Mouse (Mus musculus) cerebellum, adult 9-11 months (tissue): ENCODE measurements around the gene Usp51.
"Not testable (repeated sequence)": the region's sequence is repeated elsewhere in the genome, so short reads cannot be mapped to it uniquely, and the experiment has no call there.

Experiments
- DNase-seq: peaks from one replicate; pipeline ENCODE4 v3.0.0; 2022

The Usp51 gene

DNA sequence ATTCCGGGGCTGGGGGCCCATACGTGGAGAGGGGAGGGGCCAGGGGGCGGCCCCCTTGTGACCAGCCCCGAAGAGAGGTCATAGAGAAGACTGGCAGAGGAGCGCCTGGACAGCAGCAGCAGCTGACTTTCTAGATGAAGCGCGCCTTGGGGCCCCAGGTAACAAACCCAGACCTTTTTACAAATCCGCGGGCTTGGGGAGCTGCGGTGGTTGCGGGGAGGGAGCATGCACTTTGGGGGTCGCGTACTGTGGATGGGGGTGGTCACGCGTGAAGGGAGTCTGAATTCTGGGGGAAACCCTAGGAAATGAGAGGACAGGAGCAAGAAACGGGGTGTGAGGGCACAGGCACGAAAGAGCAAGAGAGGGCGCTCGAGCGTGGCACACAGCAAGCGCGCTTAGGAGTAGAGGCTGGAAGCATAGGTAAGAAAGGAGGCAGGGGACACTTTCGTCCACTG, at the start of gene Usp51:
TSS of gene Usp51 (plus strand) at position 83 of the 455 bp plus-strand sequence.
- peak; percentile 74 for DNase-seq

DNA sequence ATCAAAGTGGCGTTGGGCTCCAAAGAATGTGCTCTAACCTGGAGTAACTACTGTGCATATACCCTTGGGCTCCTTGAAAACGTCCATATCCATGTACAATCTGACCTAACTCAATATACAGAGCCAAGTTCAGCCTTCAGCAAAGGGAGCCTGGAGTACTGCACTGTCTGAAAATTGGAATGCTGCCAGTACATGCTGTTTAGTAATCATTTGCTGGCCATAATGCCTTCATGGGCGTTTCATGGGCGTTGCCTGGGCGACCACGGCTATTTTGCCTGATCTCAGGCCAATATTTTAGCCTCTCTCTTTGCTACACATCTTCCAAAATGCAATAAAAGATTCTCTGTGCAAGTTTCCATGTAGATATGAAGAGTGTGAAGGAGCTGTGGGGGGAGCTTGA, 36.7 kb upstream of the Usp51 start:
- no peak for DNase-seq

DNA sequence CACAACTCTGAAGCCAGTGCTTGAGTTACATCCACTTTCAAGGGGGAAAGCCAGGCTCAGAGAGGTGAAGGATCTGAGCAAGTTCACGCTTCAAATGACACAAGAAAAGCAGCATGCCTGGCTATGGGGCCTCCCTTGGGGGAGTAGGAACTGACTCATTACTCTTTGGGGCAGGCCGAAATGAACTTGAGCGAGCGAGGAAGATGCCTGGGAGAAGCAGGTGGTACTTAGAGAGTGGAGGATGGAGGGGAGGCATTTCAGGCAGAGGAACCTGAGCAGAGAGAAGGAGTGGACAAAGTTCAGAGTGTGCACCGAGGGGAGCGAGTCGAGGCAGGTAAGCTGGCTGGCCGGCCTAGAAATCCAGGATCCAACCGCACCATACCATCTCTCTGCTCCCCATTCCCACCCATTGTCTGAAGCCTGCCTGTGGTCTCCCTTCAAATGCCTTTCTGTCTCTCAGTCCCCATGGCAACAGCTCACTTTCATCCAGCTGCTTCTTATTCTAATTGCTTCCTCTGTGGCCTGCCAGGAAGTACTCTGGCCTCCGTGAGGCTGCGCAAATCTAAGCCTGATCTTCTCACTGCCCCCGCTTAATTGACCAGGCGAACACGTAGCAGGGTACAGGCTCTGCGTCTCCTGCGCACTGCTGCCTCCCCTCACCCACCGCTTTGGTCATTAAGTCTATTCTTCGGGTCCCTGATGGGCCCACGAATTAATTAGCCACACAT, 32.6 kb upstream of the Usp51 start:
- DNase-seq, result not testable (repeated sequence)

DNA sequence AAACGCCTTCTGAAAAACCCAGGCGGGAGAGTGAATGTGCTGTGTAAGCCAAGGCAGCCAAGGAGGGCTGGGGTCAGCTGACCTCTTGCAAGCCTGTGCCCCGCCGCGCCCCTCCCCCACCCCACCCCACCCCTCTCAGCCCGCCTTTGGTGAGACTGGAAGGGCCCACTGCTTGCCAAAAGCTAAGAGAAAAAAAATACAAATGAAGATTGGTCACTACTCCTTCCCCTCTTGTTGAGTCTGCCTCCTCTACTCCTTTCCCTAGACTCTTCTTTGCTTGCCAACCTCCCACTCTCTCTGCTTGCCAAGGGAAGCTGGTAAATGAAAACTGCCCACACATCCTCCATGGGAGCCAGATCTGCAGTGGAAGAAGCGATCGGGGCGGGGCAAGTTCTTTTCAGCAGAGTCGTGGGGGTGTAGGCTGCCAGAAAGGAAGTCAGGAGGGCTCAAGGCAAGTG, 32.0 kb upstream of the Usp51 start:
- DNase-seq, result peak; percentile 25

DNA sequence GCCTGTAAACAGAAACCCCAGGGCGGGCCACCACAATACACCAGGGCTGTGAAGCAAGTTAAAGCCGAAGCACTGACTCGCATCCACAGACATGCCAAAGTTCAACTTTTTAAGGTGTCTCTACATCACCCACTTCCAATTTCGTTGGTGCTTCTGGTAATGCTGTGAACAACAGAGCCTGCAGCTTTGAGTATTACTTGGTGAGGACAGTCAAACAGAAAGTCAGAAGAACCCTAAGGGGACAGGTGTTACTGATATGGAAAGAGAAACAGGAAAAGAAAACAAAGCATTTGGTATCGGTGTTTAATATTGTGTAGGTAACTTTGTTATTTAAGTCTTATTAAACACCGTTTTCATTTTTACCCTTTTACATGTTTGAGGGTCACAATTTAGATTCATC, 29.7 kb upstream of the Usp51 start:
- DNase-seq, result no peak

DNA sequence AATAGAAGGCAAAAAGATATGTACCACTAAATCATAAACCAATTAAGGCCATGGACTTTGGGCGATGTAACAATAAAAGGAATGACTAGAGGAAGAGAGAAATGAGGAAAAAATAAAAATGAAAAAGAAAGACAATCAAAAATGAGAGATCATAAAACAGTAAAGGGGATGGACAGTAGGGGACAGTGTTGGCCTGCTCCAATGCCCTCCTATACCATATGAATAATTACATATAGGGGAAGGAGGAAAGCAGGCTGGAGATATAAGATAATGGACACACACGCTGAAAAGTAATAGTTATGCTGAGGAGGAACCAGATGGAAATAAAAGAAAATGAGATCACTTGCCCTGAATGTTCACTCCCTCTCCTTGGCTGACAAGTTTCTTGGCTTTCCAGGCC, 21.3 kb upstream of the Usp51 start:
- no peak for DNase-seq

DNA sequence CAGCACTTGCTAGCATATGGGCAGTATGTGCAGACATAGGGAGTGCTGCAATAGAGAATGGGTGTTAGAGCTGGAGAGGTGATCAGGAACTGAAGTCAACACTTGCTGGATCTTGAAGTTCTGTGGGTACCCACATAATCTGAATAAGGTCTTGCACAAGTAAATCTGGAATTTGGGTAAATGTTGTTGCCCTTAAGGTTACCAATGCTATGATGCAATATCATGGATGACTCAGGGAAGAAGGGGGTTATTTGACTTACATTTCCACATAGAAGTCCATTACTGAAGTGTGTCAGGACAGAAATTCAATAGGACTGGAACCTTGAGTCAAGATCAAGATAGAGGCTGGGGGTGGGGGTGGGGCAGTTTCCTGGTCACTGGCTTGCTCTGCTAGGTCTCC, 16.4 kb upstream of the Usp51 start:
- DNase-seq, result not testable (repeated sequence)

DNA sequence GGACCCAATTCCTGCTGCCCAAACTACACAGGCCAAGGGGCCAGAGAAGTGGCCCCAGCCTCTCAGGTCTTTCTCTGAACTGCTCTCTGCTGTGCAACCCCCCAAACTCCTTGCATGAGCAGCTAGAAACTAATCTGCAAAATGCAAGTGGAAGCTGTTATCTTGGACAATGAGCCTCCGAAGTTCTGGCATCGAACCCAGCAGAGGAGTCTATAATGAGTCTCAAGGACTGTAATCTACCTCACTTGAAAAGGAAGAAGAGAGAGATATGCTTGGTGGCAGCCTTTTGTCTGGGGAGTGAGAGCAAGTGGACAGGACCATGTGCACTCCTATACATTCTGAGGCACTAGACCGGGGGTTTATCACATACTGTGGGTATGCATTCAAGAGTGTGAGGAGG, 10.2 kb upstream of the Usp51 start:
- DNase-seq, result not testable (repeated sequence)

DNA sequence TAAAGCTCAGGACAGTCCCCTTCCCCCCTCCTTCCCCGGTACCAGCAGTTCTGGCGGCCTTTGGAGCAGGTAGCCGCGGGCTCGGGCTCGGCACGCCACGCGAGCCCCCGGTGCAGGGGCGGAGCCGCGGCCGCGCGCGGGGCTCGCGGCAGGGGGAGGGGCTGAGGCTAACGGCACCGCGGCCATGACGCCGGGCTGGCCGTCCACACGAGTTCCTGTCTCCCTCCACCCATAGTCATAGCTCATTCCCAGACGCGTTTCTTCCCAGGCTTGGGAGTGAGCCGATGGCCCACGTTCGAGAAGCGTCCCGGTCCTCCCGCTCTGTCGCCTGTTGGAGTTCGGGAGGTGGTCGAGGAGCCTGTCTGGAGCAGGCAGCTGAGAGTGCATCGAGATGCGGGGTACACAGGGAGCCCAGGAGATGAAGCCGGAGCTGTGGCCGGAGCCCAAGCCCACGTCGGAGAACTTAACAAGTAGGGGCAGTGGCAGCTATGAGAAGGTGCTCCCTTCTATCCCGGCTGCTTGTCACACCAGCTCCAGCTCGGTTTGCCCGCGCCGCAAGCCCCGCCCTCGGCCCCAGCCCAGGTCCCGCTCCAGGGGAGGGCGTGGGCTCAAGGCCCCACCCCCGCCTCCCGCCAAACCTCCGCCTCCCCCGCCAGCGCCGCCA, 884 bp downstream of the Usp51 start:
- DNase-seq, result peak; percentile 72

DNA sequence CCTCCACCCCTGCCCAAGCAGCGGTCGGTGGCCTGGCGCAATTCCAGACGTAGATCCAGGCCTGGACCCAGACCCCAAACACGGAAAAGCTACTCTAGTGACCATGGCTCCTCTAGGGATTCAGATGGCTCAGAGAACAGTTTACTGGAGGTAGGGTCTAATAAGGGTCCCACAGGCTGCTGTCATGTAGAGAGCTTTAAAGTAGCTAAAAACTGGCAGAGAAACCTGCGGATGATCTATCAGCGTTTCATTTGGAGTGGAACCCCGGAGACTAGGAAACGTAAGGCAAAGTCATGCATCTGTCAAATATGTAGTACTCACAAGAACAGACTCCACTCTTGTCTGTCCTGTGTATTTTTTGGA, 1.4 kb downstream of the Usp51 start:
- DNase-seq, result no peak

DNA sequence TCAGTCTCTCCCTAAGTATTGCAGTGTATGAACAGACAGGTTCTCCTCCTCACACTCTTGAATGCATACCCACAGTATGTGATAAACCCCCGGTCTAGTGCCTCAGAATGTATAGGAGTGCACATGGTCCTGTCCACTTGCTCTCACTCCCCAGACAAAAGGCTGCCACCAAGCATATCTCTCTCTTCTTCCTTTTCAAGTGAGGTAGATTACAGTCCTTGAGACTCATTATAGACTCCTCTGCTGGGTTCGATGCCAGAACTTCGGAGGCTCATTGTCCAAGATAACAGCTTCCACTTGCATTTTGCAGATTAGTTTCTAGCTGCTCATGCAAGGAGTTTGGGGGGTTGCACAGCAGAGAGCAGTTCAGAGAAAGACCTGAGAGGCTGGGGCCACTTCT, 19.0 kb downstream of the Usp51 start:
- DNase-seq, result not testable (repeated sequence)

DNA sequence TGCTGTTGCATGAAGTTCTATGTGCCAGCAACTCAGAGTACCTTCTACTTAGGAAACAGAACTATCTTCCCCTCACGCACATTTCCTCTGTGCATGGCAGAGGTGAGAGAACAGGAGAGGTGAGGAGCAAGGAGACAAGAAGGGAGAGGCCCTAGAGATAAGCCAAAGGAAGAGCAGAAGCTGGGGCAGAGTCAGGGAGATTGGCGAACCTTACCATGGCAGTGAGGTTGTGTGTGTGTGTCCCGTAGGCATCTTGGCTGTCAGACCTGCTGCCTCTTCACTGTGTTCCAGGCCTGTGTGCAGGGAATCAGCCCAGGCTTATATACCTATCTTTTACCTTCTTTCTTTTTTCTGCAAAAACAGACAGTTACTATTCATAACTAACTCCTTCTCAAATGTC, 19.4 kb downstream of the Usp51 start:
- not testable (repeated sequence) for DNase-seq

DNA sequence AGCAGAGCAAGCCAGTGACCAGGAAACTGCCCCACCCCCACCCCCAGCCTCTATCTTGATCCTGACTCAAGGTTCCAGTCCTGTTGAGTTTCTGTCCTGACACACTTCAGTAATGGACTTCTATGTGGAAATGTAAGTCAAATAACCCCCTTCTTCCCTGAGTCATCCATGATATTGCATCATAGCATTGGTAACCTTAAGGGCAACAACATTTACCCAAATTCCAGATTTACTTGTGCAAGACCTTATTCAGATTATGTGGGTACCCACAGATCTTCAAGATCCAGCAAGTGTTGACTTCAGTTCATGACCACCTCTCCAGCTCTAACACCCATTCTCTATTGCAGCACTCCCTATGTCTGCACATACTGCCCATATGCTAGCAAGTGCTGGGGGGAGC, 25.3 kb downstream of the Usp51 start:
- not testable (repeated sequence) for DNase-seq

DNA sequence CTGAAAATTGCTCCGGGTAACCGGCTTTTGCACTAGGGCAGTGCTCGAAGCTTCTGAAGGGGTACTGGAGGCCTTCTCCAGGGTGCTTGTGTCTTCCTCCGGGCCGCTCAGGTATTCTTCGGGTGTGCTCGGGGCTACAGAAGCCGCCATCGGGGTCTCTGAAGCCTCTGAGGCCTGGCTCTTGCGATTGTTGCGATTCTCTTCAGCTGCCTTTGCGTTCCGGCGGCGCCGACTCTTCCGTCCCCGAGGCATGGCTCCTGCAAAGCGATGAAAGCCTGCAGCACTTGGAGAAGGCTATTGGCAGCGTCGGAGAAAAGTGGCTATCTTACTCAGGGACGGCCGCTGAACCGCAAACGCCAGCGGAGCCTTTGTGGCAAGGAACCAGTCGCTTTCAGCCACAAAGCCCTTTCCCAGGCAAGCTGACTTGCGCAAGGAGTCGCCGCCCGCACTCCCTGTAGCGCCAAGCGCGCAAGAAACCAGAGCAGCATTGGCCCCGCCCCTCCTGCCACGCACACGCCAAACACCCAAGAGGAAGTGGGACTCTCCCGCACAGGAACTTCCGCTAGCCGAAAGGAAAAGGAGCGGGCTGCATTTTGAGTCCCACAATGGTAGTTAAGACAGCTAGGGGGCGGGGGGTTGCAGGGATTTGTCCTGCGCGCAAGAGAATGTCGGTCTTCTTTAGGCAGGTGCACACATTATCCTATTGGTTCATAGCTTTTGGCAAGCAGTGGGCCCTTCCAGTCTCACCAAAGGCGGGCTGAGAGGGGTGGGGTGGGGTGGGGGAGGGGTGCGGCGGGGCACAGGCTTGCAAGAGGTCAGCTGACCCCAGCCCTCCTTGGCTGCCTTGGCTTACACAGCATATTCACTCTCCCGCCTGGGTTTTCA, 31.1 kb downstream of the Usp51 start, which contains the start of gene Mageh1:
TSS of gene Mageh1 (minus strand) at position 489 of the 885 bp plus-strand sequence.
- DNase-seq, result peak; percentile 91

DNA sequence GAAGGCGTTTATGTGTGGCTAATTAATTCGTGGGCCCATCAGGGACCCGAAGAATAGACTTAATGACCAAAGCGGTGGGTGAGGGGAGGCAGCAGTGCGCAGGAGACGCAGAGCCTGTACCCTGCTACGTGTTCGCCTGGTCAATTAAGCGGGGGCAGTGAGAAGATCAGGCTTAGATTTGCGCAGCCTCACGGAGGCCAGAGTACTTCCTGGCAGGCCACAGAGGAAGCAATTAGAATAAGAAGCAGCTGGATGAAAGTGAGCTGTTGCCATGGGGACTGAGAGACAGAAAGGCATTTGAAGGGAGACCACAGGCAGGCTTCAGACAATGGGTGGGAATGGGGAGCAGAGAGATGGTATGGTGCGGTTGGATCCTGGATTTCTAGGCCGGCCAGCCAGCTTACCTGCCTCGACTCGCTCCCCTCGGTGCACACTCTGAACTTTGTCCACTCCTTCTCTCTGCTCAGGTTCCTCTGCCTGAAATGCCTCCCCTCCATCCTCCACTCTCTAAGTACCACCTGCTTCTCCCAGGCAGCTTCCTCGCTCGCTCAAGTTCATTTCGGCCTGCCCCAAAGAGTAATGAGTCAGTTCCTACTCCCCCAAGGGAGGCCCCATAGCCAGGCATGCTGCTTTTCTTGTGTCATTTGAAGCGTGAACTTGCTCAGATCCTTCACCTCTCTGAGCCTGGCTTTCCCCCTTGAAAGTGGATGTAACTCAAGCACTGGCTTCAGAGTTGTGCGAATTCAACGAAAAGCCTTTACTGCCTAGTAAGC, 31.9 kb downstream of the Usp51 start:
- DNase-seq, result peak; percentile 2
